Mouse (Mus musculus) urinary bladder, postnatal 14 days (tissue): ENCODE measurements around the gene Kbtbd13.
A peak's percentile ranks its signal among the peaks of the same experiment; 100 is the strongest.
"Not testable (repeated sequence)": the region's sequence is repeated elsewhere in the genome, so short reads cannot be mapped to it uniquely, and the experiment has no call there.

ENCODE experiments used
- DNase-seq: peaks from one replicate; pipeline ENCODE4 v3.0.0; 2021; ENCODE audit warnings: low spot score

Gene Kbtbd13

DNA sequence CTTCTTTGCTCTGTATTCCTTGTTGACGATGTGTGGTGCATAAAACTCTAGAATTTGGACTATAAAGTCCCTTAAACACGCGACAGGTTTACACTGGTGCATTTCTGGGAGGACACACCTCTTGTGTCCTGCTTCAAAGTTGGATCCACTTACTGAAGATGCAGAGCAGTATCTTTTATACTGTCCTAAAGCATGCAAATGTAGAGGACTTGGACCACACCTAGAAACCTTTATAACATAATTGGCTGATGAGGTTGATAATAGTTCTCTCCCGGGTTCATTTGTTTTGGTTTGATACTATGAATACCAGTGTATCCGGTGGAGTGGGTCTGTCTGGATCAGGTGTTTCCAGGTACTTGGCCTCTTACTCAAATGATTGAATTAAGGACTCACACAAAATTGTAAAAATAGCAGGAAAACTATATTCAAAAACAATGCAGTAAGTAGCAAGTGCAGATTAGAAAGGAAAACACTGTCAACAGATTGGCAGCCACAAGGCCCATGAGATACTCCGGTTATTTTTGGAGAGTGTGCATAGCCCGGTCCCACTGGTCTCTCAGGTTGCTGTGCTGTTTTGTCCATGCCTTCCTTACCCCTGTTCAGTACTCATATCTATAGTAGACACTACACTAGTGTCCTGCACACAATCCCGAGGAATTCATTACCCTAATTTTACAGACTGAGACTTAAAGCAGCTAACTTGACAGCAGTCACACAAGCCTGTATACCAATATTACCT is 44.2 kb downstream of the Kbtbd13 start:
- no peak for DNase-seq

DNA sequence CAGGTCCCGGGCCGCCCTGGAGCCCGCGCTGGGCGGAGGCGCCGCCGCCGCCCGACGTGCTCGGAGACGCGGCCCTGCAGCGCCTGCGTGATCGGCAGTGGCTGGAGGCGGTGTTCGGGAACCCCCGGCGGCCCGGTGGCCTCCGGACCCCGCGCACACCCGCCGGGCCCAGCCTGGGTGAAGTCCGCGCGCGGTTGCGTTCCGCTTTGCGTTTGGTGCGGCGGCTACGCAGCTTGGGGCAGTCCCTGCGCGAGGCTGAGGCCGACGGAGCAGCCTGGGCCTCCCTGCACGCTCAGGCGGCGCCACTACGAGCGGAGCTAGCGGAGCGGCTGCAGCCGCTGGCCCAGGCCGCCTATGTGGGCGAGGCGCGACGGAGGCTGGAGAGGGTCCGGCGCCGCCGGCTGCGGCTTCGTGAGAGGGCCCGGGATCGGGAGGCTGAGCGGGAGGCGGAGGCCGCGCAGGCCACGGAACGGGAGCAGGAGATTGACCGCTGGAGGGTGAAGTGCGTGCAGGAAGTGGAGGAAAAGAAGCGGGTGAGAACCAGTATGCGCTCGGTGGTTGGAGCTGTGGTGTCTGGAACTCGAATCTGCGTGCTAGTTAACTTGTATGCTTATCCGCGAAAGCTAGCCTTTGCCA is 44.9 kb downstream of the Kbtbd13 start:
- DNase-seq = peak; percentile 35

DNA sequence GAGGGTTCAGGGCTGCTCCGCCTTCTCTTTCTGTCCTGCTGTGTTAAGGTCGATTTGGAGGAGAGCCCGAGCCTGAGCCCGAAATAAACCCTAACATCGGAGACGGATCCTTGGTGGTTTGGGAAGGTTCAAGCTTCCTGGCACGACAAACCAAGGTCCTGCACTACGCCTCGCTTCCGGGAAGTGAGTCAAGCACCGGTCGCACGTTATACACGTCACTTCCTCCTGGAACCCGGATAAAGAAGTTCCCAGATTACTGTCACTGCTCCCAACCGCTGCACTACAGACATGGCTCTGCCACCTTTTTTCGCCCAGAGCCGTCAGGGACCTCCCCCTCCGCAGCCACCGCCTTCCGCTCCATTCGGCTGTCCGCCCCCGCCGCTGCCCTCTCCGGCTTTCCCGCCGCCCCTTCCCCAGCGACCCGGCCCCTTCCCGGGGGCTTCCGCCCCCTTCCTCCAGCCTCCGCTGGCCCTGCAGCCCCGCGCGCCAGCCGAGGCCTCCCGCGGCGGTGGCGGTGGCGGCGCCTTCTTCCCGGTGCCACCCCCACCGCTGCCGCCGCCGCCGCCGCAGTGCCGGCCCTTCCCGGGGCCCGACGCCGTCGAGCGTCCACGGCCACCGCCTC is 45.5 kb downstream of the Kbtbd13 start, which contains the start of gene Pdcd7:
Gene Pdcd7, plus strand, starts transcription at position 251 of the 622 bp plus-strand sequence.
- peak; percentile 95 for DNase-seq

DNA sequence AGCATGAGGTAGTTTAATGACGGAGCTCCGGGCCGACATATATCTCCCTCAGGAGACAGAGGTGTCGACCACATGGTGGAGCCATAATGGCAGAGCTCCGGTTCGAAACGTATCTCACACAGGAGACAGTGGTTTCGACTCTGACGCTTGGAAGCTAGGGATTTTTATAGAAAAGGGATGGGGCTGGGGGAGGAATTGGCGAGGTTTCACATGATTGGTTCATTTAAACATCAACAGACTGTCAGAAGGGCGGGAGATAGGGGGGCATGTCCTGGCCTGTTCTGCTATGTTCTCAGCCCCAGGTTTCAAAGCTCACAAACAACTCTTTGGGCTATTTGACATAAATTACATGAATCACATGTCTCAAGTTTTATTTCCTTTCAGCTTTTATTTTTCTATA is 46.0 kb downstream of the Kbtbd13 start:
- DNase-seq = not testable (repeated sequence)

DNA sequence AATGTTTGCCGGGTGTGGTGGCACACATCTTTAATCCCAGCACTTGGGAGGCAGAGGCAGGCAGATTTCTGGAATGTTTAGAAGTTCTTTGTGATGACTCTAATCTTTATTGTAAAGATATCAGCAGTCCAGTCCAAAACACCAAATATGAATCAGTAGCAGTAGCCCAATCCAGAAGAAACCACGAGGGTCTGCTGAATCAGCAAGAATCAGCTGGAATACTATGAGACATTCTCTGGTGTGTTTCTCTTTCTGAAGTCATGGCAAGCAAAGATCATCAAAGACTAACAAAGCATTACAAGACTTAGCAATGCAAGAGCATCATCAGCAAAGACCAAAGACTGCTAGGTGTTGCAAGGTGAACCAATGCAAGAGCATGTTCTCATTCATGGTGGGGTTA is 51.0 kb downstream of the Kbtbd13 start:
- DNase-seq = no peak

DNA sequence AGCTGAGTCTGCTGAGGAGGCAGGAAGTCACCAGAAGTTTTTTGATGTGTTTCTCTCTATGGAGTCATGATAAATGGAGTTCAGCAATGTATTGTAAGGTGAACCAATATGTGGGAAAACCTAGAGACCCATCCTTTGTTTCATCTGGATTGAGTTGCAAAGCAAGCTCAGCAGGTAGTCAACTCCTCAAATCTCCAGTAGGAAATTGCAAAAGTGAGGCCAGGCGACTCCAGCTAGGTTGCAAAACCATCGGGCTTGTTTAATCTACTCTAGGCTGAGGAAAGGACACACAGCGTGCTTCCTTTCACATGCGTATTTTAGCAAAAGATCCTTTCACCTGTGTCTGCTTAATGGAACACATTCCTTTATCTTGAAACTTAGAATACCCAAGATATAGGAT is 52.3 kb downstream of the Kbtbd13 start:
- no peak for DNase-seq
